Mouse (Mus musculus) C2C12 (cell line): ENCODE measurements around the gene Foxn3.

ENCODE experiments used
- CEBPB ChIP-seq: IDR thresholded peaks from one replicate; pipeline ENCODE4 v1.6.1; 2011; ENCODE audit warnings: low read depth, mild to moderate bottlenecking, control low read depth, moderate library complexity
- CTCF ChIP-seq: IDR thresholded peaks from one replicate; pipeline ENCODE4 v1.5.1; 2011; ENCODE audit not compliant: control insufficient read depth, insufficient read depth, insufficient read length
- FOSL1 ChIP-seq: IDR thresholded peaks from one replicate; pipeline ENCODE4 v1.8.0; 2011; ENCODE audit warnings: mild to moderate bottlenecking, low read length; ENCODE audit not compliant: poor library complexity, insufficient read depth, severe bottlenecking
- MYOD1 ChIP-seq: IDR thresholded peaks from one replicate; pipeline ENCODE4 v1.6.1; 2011; ENCODE audit warnings: low read depth; ENCODE audit not compliant: control insufficient read depth, insufficient read length
- MYOG ChIP-seq: IDR thresholded peaks from one replicate; pipeline ENCODE4 v1.6.1; 2011; ENCODE audit not compliant: control insufficient read depth, insufficient read length; ENCODE audit errors: extremely low read depth
- USF1 ChIP-seq: IDR thresholded peaks from one replicate; pipeline ENCODE4 v1.6.1; 2011; ENCODE audit warnings: low read depth, mild to moderate bottlenecking, control low read depth, moderate library complexity

- TF ChIP-seq CTCF = no peak
- TF ChIP-seq CEBPB = no peak
- TF ChIP-seq MYOG = no peak
- no peak for TF ChIP-seq FOSL1
- no peak for TF ChIP-seq USF1
- TF ChIP-seq MYOD1 = no peak
Observed at GRCm38 (mm10) chr12:99349650-99349997, 213.8 kb downstream of the Foxn3 start.
